Mouse (Mus musculus) T-helper 2 cell (primary cell): ENCODE data around the gene Atp2b4.

Source experiments
- in situ Hi-C: fragments of 300-600 bp; cut with MboI, MseI; formaldehyde crosslinking; loops from one replicate; pipeline ENCODE4 v1.15.1; 2025; ENCODE audit warnings: high pct_unique_total_duplicates

Gene Atp2b4

DNA sequence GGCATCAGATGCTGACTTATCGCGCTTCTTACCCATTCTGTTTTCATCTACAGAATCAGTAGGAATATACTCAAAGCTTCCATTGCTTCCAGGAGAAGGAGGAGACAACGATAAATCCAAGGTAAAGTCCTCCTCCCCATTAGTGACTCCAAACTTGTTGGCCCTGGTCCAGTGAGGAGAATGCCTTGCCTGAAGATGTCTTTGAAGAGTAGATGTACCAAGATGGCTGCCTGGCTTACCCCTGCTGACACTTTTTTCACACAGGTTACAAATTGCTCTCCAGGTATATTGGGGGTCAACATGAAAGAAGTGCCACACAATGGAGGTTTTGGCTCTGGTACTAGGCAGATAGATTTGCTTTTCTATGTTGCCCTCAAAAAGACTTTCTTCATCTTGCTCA is 142.0 kb downstream of the Atp2b4 start:
- in situ Hi-C loops: no loop called here

DNA sequence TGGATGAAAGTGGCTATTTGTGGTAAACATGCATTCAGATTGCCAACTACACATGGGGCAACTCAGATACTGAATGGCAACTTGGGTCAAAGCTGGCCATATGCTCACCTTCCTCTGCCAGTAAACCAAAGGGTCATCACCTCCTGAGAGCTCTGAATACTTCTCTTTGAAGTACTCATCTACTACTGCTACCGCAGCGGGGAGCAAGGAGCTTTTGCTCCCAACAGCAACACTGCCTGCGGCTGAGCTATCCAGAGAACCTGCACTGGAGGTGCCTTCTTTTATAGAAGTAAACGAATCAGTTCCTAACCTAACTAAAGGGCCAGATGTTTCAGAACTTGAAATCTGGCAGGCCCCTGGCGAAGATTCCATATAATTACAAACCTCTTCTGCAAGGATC is 144.0 kb downstream of the Atp2b4 start:
- in situ Hi-C loops: no loop called here

DNA sequence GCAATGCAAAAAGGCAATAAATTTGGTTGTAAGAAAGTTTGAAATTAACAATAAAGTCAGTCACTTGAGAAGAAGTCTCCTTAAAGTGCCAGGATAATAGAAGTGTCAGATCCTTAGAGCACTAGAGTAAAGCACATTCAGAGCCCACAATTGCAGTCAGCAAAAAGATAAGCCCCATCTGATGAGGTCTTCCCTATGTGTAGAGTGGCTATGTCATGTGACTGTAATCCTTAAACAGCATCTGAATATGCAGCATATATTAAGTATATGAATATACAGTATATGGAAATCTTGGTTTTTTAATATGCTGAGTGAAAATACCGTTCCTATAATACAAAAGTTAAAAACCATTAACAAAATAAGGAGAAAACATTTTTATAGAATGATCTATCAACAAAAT is 147.8 kb downstream of the Atp2b4 start:
- in situ Hi-C loops: no loop called here

DNA sequence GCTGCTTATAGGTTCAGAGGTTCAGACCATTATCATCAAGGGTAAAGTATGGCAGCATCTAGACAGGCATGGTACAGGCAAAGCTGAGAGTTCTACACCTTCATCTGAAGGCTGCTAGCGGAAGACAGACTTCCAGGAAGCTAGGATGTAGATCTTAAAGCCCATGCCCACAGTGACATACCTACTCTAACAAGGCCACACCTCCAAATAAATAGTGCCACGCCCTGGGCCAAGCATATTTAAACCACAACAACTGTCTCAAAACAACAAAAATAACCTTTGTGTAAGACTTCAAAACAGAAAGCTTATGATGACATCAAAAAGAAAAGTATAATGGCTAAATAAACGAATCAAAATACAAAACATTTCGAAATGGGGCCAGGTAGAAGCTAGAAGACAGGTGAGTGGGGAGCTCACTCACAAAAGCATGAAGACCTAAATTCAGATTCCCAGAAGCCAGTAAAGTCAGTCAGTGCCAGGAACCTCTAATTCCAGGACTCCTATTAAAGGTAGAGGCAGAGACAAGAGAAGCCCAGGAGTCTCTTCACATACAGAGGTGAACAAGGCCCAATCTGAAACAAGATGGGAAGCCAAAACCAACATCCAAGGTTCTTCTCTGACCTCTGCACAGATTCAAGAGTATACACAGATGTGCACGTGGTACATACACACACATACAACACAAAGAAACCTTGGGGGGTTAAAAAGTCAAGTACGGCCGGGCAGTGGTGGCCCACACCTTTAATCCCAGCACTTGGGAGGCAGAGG is 150.4 kb downstream of the Atp2b4 start:
- in situ Hi-C loops: no loop called here
